Mouse (Mus musculus) heart, postnatal 0 days (tissue): ENCODE data around the gene Carm1. TPM values are rescaled to one million over a fixed set of nuclear protein-coding genes. Genes with fewer than 3 reads are reported as not detected.

Experiments
- ATAC-seq: fragments of 200-750 bp; cut with Nextera tagmentation; 2 replicates; pipeline ENCODE4 v1.8.0; 2017; ENCODE audit warnings: low read depth, moderate number of reproducible peaks, moderate library complexity; ENCODE audit not compliant: insufficient read depth
- DNase-seq: peaks from one replicate; pipeline ENCODE4 v3.0.0-alpha.2; 2016; ENCODE audit warnings: low spot score
- H3K27ac ChIP-seq: fragments of 300-500 bp; sonication (generic); 2 replicates; pipeline ENCODE4 v1.5.1; 2014; ENCODE audit warnings: low read depth, mild to moderate bottlenecking
- H3K27me3 ChIP-seq: fragments of 300-500 bp; sonication (generic); 2 replicates; pipeline ENCODE4 v1.6.1; 2014; ENCODE audit warnings: low read length, mixed read lengths; ENCODE audit not compliant: control insufficient read depth, insufficient read depth
- H3K36me3 ChIP-seq: fragments of 300-500 bp; sonication (generic); replicated peaks from 2 replicates; pipeline ENCODE4 v1.6.1; 2014; ENCODE audit warnings: low read length, mixed read lengths; ENCODE audit not compliant: control insufficient read depth, insufficient read depth
- H3K4me1 ChIP-seq: fragments of 300-500 bp; sonication (generic); 2 replicates; pipeline ENCODE4 v1.6.1; 2014; ENCODE audit warnings: antibody characterized with exemption; ENCODE audit not compliant: control insufficient read depth, insufficient read depth
- H3K4me2 ChIP-seq: fragments of 300-500 bp; sonication (generic); 2 replicates; pipeline ENCODE4 v1.6.1; 2014; ENCODE audit warnings: low read depth, mild to moderate bottlenecking, low read length, moderate library complexity
- H3K4me3 ChIP-seq: fragments of 300-500 bp; sonication (generic); 2 replicates; pipeline ENCODE4 v1.5.1; 2014; ENCODE audit warnings: low read depth, low read length
- H3K9ac ChIP-seq: fragments of 300-500 bp; sonication (generic); replicated peaks from 2 replicates; pipeline ENCODE4 v1.6.1; 2014; ENCODE audit warnings: low read depth, low read length, mixed read lengths
- H3K9me3 ChIP-seq: fragments of 300-500 bp; sonication (generic); replicated peaks from 2 replicates; pipeline ENCODE4 v1.6.1; 2016; ENCODE audit warnings: low read length; ENCODE audit not compliant: control insufficient read depth
- CTCF ChIP-seq: IDR thresholded peaks from 2 replicates; pipeline ENCODE4 v1.5.1; 2016; ENCODE audit warnings: antibody characterized with exemption, control low read depth, low read depth
- EP300 ChIP-seq: IDR thresholded peaks from 2 replicates; pipeline ENCODE4 v1.6.1; 2016; ENCODE audit warnings: antibody characterized with exemption, low read depth
- WGBS: fragments of 180-500 bp; shearing (Covaris S2); extraction: QIAGEN DNeasy Blood & Tissue Kit; methylation state at CpG from one replicate; pipeline ENCODE4 v1.1.7; 2014; 5-methylcytosine and 5-hydroxymethylcytosine counted together
- polyA plus RNA-seq: library from polyadenylated mRNA; unstranded; fragments of >200 nt; fragmentation: Nextera tagmentation; extraction: Ambion mirVana; gene quantifications from 2 replicates; pipeline ENCODE4 v1.2.1, GENCODE M21; 2015
- total RNA-seq: library from RNA; depleted of rRNA; stranded (reverse); fragments of >200 nt; gene quantifications from 2 replicates; pipeline ENCODE4 v1.2.3, GENCODE M21; 2014; ENCODE audit warnings: low replicate concordance

Carm1 gene
- total and polyA plus RNA-seq, 2 experiments from 2014 or later: 12.7 to 78.3 TPM

DNA sequence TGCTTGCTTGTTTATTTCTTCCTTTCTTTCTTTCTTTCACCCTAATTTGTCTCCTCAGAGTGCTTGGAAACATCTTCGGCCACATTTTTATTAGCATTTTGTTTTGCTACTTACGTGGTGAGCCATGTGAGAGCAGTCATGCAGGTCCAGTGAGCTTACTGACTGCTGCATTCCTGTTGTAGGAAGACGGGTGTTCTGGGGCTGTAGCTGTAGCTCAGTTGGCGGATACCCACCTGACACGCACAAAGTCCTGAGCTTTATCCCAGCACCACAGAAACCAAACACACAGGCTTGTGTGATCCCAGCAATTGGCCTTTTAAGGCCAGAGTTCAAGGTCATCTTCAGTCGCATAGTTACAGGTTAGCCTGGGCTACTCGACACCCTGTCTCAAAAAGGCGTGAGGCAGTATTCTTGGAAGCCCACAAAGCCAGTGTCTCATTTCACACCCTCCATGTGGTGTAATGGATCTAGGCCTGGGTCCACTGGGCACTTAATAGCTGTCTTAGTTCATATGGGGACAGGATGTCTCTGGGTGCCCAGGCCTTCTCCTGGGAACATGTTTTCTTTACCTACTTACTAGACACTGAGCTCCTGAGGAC, 22.1 kb downstream of the Carm1 start:
- WGBS: 86% methylated on average over 8 of the region's 8 CpGs
- DNase-seq (no peak), ATAC-seq (no peak)
- Histone ChIP-seq H3K27ac (no peak overlapping the region), H3K4me3 (no peak overlapping the region), H3K4me1 (peaks cover 6% of the 10 kb centered on the region; the same call in 1 of the 2 replicates), H3K4me2 (no peak overlapping the region), H3K27me3 (no peaks in the 10 kb centered on the region), H3K36me3 (peaks cover 42% of the 10 kb centered on the region), H3K9me3 (no peaks in the 10 kb centered on the region), H3K9ac (no peak overlapping the region)
- no peak for TF ChIP-seq CTCF
- TF ChIP-seq EP300: no peak

DNA sequence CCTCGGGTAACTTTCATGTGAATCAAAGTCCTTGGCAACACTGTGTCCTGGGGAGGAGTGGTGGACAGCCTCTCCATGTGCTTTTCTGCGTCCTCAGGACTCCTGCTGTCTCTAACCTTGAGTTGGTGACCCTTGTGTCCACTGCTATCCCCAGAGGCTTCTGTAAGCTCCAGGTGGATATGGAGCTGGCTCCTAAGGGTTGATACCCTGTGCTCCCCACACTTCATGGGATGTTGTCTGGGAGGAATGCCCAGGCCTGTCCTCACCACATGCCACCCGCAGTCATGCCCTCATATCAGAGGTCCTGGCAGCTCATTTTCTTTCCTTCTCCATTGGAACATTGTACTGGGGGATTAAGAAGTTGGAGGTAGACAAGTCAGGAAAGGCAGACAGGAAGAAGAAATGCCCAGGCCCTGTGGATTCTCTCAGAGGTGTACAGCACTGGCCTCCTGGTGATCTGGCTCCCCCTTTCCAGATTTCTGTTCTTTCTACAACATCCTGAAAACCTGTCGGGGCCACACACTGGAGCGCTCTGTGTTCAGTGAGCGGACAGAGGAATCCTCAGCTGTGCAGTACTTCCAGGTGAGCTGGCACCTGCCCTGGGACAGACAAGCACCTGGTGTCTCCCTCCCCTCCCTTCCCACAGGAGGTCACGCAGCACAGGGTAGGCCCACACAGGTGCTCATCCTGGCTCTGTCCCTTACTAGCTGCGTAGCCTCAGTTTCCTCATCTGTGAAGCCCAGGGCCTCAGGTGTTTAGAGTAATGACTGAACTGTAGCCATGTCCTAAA, 27.5 kb downstream of the Carm1 start:
- H3K27me3 ChIP-seq: no peaks in the 10 kb centered on the region
- H3K27ac ChIP-seq: no peak overlapping the region
- no peak overlapping the region for H3K4me2 ChIP-seq
- peaks cover 91% of the 10 kb centered on the region for H3K36me3 ChIP-seq
- no peaks in the 10 kb centered on the region for H3K9me3 ChIP-seq
- ATAC-seq (0 out of 2 replicates have a peak, but pooled peaks have one; percentile 11), DNase-seq (no peak)
- TF ChIP-seq CTCF (no peak), EP300 (no peak)
- no peak overlapping the region for H3K4me3 ChIP-seq
- 88% methylated on average over 8 of the region's 8 CpGs for WGBS
- H3K9ac ChIP-seq: no peak overlapping the region
- H3K4me1 ChIP-seq: no peaks in the 10 kb centered on the region

DNA sequence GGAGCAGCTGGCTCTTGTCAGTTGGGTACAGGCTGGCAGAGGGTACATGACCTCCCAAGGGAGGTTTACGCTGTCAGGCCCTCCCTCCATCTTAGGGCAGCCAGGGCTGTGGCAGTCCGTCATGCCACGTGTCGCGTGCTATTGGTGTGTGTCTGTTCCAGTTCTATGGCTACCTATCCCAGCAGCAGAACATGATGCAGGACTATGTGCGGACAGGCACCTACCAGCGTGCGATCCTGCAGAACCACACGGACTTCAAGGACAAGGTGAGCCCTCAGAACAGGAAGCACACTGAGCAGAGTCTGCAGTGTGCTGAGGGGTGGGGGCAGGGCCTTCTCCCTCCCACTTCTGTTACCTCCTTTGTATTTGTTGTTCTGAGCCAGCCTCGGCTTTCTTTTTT, 28.6 kb downstream of the Carm1 start:
- Histone ChIP-seq H3K4me1 (no peaks in the 10 kb centered on the region), H3K9me3 (no peaks in the 10 kb centered on the region), H3K4me3 (no peak overlapping the region), H3K4me2 (no peak overlapping the region), H3K27me3 (no peaks in the 10 kb centered on the region), H3K9ac (no peak overlapping the region), H3K36me3 (peaks cover 91% of the 10 kb centered on the region), H3K27ac (no peak overlapping the region)
- ATAC-seq (no peak), DNase-seq (no peak)
- TF ChIP-seq EP300 (no peak), CTCF (no peak)
- WGBS: 95% methylated on average over 10 of the region's 10 CpGs

DNA sequence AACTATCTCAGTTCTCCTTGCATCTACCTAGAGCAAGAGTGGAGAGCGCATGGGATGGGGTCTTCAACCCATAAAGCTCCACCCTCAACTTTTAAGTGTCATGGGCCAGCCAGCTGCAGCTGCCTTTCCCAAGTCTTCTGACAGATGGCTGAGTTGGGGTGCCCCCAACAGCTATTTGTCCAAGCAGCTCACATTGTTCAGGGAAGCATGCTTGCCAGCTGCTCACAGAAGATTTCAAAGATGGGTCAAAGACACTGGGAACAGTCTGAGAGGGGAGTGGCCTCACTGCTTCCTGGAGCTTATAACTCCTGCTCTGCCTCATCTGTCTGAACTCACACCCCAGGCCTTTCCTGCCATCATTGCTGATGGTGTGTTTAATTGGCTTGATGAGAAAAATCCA, 29.6 kb downstream of the Carm1 start:
- H3K27ac ChIP-seq: no peak overlapping the region
- H3K4me1 ChIP-seq: no peaks in the 10 kb centered on the region
- WGBS: 95% methylated on average over 1 of the region's 1 CpGs
- H3K9ac ChIP-seq: no peak overlapping the region
- DNase-seq (no peak), ATAC-seq (no peak)
- no peaks in the 10 kb centered on the region for H3K9me3 ChIP-seq
- no peak overlapping the region for H3K4me2 ChIP-seq
- TF ChIP-seq EP300 (no peak), CTCF (no peak)
- peaks cover 92% of the 10 kb centered on the region for H3K36me3 ChIP-seq
- no peaks in the 10 kb centered on the region for H3K27me3 ChIP-seq
- H3K4me3 ChIP-seq: no peak overlapping the region

DNA sequence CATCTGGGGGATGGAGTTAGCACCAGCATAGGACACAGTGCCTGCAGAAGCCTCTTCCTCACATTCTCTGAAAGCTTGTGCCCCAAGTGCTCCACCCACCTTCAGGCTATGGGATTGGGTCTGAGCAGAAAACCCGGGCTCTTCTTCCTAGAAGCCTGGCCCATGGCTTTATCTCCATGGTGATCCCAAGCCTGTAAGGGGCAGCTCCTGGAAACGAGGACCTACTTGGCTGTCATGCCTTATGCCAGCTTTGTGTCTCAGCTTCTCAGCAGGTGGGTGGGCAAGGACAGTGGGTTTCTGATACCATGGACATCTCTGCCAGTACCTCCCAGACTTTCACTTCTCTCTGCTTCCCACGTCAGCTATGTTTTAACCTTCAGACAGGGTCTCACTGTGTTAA, 31.5 kb downstream of the Carm1 start:
- H3K27me3 ChIP-seq: no peaks in the 10 kb centered on the region
- H3K4me3 ChIP-seq: no peak overlapping the region
- WGBS: 69% methylated on average over 3 of the region's 3 CpGs
- H3K4me1 ChIP-seq: no peaks in the 10 kb centered on the region
- no peak overlapping the region for H3K4me2 ChIP-seq
- peaks cover 93% of the 10 kb centered on the region for H3K36me3 ChIP-seq
- DNase-seq (no peak), ATAC-seq (no peak)
- no peak overlapping the region for H3K27ac ChIP-seq
- no peaks in the 10 kb centered on the region for H3K9me3 ChIP-seq
- no peak overlapping the region for H3K9ac ChIP-seq
- TF ChIP-seq EP300: no peak
- no peak for TF ChIP-seq CTCF
